Mouse (Mus musculus) layer of hippocampus, adult 2 months (tissue): ENCODE data around the gene Slc26a3. TPM values are rescaled to one million over a fixed set of nuclear protein-coding genes. Genes with fewer than 3 reads are reported as not detected.
A peak's percentile ranks its signal among the peaks of the same experiment; 100 is the strongest.

Experiments
- DNase-seq, 2 experiments: peaks; one replicate each; pipeline ENCODE4 v3.0.0; 2022; ENCODE audit warnings: low spot score in 2 of 2
- H3K27ac ChIP-seq: fragments of 200-600 bp; 2 replicates; pipeline ENCODE4 v1.8.1; 2022
- H3K4me3 ChIP-seq: fragments of 200-600 bp; 2 replicates; pipeline ENCODE4 v1.8.1; 2022; ENCODE audit warnings: mild to moderate bottlenecking
- CTCF ChIP-seq: fragments of 200-600 bp; conservative IDR thresholded peaks from 2 replicates; pipeline ENCODE4 v1.8.1; 2022; ENCODE audit warnings: antibody characterized with exemption, mild to moderate bottlenecking, moderate library complexity
- long read RNA-seq, 2 experiments: library from polyadenylated mRNA; stranded (forward); transcript quantifications; one replicate each; pipeline ENCODE4 v2.0.0; 2021; ENCODE audit warnings: borderline mapping rate in 2 of 2
- total RNA-seq, 2 experiments: library from RNA; stranded (reverse); gene quantifications; 2 replicates each; pipeline ENCODE4 v1.2.3; 2021

Slc26a3 gene
- under 1 TPM; 0.15 to 0.56 TPM for total RNA-seq
- long read RNA-seq, experiment 1 = 0 reads
- long read RNA-seq, experiment 2, partial matches to known transcripts = 1 of 1 reads
- long read RNA-seq, experiment 2, other reads (novel, unspliced or antisense) = 0 of 1 reads

- Histone ChIP-seq H3K4me3 (no peak within 1 kb of the TSS), H3K27ac (no peak within 1 kb of the TSS)
- no peak for TF ChIP-seq CTCF
- DNase-seq = no peak
Measured at GRCm38 (mm10) chr12:31390571-31390970, at the start of gene Slc26a3. Gene Slc26a3, plus strand, starts transcription at chr12:31390871.

- H3K27ac ChIP-seq = peak overlapping the region; percentile 91
- H3K4me3 ChIP-seq = peak overlapping the region; percentile 96
- TF ChIP-seq CTCF = no peak
- no peak for DNase-seq
Measured at GRCm38 (mm10) chr12:31350191-31350943, 40.3 kb upstream of the Slc26a3 start.

GRCm38 (mm10) chr12:31350944-31351928, 39.4 kb upstream of the Slc26a3 start, which contains the start of gene Dld:
Gene Dld, minus strand, starts transcription at chr12:31351453.
- DNase-seq = peak; percentile 96 to 97
- Histone ChIP-seq H3K27ac (peak within 1 kb of the TSS; percentile 91), H3K4me3 (peak within 1 kb of the TSS; percentile 96)
- TF ChIP-seq CTCF = no peak

- H3K27ac ChIP-seq = no peak overlapping the region
- H3K4me3 ChIP-seq = no peak overlapping the region
- no peak for TF ChIP-seq CTCF
- no peak for DNase-seq
Measured at GRCm38 (mm10) chr12:31366428-31366827, 24.2 kb upstream of the Slc26a3 start.

- no peak overlapping the region for H3K4me3 ChIP-seq
- TF ChIP-seq CTCF = no peak
Measured at GRCm38 (mm10) chr12:31367721-31368120, 22.9 kb upstream of the Slc26a3 start.

GRCm38 (mm10) chr12:31369118-31369517, 21.6 kb upstream of the Slc26a3 start:
- TF ChIP-seq CTCF = no peak
- Histone ChIP-seq H3K27ac (no peak overlapping the region), H3K4me3 (no peak overlapping the region)
- no peak for DNase-seq

More at GRCm38 (mm10) chr12:31367721-31368120, 22.9 kb upstream of the Slc26a3 start:
- no peak overlapping the region for H3K27ac ChIP-seq
- DNase-seq = no peak

- no peak overlapping the region for H3K4me3 ChIP-seq
- DNase-seq = no peak
- no peak overlapping the region for H3K27ac ChIP-seq
- TF ChIP-seq CTCF = peak; percentile 27
Measured at GRCm38 (mm10) chr12:31369656-31370055, 21.0 kb upstream of the Slc26a3 start.

- peak; percentile 91 for TF ChIP-seq CTCF
- H3K27ac ChIP-seq = no peak overlapping the region
- peak; percentile 68 to 74 for DNase-seq
- H3K4me3 ChIP-seq = peak overlapping the region; percentile 35; the same call in 1 of the 2 replicates
Measured at GRCm38 (mm10) chr12:31374603-31375282, 15.9 kb upstream of the Slc26a3 start.

GRCm38 (mm10) chr12:31375283-31375615, 15.4 kb upstream of the Slc26a3 start:
- no peak for TF ChIP-seq CTCF
- no peak for DNase-seq
- Histone ChIP-seq H3K27ac (no peak overlapping the region), H3K4me3 (no peak overlapping the region)

- TF ChIP-seq CTCF = peak; percentile 60
- no peak overlapping the region for H3K27ac ChIP-seq
- H3K4me3 ChIP-seq = no peak overlapping the region; the same call in 1 of the 2 replicates
- no peak for DNase-seq
Measured at GRCm38 (mm10) chr12:31376326-31376950, 14.2 kb upstream of the Slc26a3 start.

GRCm38 (mm10) chr12:31377241-31377640, 13.4 kb upstream of the Slc26a3 start:
- Histone ChIP-seq H3K4me3 (no peak overlapping the region), H3K27ac (no peak overlapping the region)
- no peak for TF ChIP-seq CTCF
- no peak for DNase-seq

GRCm38 (mm10) chr12:31380878-31381277, 9.8 kb upstream of the Slc26a3 start:
- DNase-seq = no peak
- Histone ChIP-seq H3K27ac (no peak overlapping the region), H3K4me3 (no peak overlapping the region)
- no peak for TF ChIP-seq CTCF
